Mouse (Mus musculus): ENCODE results near the gene Ikzf5. TPM values are rescaled to one million over a fixed set of nuclear protein-coding genes. Genes with fewer than 3 reads are reported as not detected.
"Not testable (repeated sequence)": the region's sequence is repeated elsewhere in the genome, so short reads cannot be mapped to it uniquely, and the experiment has no call there.

Ikzf5 gene
- total RNA-seq (2021) = 10 to 100 TPM; 28.8 to 31.1 TPM

DNA sequence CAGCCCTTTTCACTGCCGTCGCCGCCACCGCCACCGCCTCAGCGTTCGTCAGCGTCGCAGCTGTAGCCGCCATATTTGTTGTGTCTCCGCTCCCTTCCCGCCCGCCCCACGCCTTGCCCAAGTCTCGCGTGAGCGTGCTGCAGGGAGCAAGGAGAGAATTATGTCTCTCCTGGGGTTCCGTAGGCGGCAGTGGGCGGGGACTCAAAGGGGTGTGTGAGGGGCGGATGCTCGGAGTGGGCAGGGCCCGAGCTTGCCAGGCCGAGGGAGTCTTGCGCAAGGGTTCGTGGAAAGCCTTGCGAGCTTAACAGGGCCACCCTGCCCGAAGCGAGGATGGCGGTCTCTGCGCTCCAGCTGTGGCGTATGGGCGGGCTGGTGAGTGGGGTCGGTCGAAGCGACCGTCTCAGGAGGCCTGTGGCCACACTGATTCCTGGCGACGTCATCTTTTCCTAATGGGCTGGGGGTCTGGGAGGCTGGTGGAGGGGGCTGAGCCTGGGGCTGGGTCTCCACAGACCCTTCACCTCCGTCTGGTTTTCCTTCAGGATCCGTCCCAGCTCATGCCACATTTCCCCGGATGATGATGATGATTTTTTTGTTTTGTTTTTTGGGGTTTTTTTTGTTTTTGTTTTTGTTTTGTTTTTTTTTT is at the start of gene Ikzf5, which contains the start of gene Acadsb:
TSS of gene Ikzf5 (minus strand) at position 106 of the 643 bp plus-strand sequence.
TSS of gene Acadsb (plus strand) at position 186 of the 643 bp plus-strand sequence.
- peak; percentile 99 for DNase-seq

DNA sequence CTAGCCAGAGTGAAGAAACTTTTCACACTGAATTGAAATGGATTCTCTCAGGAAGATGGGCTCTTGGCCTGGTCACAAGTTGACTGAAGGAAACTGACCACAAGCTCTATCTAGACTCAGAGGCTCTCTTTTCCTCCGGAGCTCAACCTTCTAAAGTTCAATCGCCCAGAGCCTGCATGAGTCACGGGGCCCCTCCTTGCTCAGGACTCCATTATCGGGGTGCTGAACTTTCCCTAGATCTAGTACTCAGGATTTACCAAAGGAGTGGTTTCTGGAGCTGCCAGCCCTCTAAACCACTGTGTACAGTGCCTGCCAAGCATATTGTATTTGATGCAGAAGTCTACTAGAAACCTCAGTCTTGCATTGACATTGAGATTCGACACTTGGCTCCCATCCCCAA is 46.4 kb upstream of the Ikzf5 start:
- no peak for DNase-seq

GRCm38 (mm10) chr7:131437051-131437450 is 26.7 kb upstream of the Ikzf5 start:
- no peak for DNase-seq

DNA sequence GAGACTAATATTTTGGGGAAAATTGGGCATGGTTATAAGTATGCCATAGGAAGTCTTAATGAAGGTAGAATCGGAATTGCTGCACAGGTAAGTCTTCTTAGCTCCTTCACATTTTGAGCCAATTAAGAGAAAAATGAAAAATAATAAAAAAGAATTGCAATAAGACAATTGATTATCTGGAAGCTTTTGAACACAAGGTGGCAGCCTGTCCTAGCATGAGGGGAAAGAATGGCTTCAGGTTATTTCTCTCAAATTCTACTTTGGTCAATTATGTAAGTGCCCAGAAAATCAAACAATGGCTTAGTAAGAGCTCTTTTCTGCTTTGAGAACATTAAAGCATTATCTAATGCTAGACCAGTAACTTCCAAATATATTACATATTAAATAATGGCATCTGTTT is 24.0 kb upstream of the Ikzf5 start:
- DNase-seq = no peak

GRCm38 (mm10) chr7:131432244-131432643 is 21.9 kb upstream of the Ikzf5 start:
- peak; percentile 43 for DNase-seq

GRCm38 (mm10) chr7:131427331-131427730 is 17.0 kb upstream of the Ikzf5 start:
- no peak for DNase-seq

DNA sequence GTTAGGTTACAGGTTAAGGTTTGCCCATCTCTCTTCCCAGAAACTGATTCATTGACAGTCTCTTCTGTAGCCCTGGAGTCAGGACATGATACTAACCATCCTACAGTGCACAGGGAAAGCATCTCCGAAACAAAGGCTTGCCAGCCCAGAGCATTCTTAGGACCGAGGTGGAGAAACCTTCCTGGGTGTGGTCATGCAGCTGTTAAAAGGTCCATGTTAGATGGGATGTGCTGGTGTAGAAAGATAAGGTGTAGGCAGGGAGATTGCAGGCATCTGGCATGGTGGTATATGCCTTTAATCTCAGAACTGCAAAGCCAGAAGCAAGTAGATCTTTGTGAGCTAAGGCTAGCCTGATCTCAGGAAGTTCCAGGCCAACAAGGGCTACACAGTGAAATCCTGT is 14.6 kb upstream of the Ikzf5 start:
- no peak for DNase-seq

DNA sequence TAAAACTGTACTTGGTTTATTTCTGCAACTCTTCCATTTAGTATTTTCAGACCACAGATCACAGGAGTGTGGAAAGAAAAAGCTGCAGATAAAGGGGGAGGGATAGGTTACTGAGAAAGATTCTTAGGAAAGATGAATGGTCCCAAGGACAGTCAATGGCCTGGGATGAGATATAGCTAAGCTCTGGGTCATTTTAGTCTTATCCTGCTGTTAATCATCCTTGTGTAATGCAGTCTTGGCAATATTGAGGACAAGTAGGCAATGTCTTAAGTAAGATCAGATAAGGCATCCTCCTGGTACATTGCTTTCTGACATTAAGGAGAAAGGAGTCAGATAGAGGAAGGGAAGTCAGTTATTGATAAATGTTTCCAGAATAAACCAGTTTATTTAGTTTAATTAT is 7.3 kb upstream of the Ikzf5 start:
- DNase-seq = no peak

DNA sequence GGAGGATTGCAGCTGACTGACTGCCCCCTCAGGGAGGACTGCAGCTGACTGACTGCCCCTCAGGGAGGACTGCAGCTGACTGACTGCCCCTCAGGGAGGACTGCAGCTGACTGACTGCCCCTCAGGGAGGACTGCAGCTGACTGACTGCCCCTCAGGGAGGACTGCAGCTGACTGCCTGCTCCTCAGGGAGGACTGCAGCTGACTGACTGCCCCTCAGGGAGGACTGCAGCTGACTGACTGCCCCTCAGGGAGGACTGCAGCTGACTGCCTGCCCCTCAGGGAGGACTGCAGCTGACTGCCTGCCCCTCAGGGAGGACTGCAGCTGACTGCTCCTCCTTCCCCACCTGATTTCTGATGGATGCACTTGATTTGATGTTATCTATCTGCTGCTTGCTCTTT is 6.4 kb upstream of the Ikzf5 start:
- DNase-seq = not testable (repeated sequence)

GRCm38 (mm10) chr7:131411941-131412270 is 1.6 kb upstream of the Ikzf5 start:
- DNase-seq = no peak

GRCm38 (mm10) chr7:131411221-131411940 is 1.1 kb upstream of the Ikzf5 start:
- DNase-seq = peak; percentile 27

DNA sequence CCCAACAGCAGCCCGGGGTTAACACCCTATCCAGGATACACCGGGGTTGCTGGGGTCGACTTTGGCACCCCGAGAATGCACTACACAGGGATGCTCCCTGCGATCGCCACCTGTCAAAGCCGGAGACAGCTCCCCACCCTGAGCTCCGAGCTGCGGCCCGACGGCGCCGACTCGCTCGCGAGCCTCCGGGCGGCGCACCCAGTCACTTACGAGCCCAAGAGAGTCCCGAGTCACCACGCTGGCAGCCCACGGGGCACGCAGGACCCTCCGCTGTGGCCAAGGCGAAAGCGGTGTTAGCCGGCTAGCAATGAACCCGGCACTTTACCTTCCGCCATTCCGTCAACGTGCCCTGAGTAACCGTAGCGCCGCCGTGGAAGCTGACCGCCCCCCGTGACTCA is 334 bp downstream of the Ikzf5 start:
- DNase-seq = no peak

- no peak for DNase-seq
Measured at GRCm38 (mm10) chr7:131409321-131409987, 867 bp downstream of the Ikzf5 start.

- not testable (repeated sequence) for DNase-seq
Measured at GRCm38 (mm10) chr7:131391761-131392160, 18.6 kb downstream of the Ikzf5 start.

DNA sequence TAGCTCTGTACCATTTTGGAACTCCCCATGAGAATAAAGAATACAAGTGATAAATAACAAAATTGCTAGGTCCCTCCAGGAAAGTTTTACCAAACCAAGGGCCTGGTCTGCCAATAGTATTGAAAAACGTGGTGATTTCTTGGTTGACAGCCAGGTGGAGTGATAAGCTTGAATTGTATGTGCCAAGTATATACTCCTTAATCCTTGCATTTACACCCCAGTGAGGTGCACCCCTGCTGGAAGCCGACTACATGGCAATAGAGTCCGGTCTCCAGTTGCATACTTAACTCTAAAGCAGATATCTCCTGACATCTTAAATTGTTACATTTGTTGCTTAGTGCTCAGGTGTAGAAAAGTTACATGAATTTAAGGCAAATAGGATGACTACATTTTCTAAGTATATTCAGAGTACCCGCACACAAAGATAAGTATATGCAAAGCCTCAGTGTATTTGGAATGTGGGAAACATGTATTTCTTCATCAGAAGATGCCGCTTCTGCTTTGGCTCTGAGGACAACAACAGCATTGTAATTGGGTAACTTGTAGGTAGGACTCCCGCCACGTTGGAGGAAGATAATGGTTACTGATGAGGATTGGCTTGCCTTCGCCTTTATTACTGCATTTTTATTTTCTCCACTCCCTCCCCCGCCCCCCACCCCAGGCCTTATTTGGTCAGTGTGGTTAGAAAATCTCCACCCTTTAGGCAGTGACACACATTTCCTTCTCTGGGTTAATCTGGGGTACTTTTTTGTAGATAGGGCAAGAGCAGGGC is 38.3 kb downstream of the Ikzf5 start:
- no peak for DNase-seq

DNA sequence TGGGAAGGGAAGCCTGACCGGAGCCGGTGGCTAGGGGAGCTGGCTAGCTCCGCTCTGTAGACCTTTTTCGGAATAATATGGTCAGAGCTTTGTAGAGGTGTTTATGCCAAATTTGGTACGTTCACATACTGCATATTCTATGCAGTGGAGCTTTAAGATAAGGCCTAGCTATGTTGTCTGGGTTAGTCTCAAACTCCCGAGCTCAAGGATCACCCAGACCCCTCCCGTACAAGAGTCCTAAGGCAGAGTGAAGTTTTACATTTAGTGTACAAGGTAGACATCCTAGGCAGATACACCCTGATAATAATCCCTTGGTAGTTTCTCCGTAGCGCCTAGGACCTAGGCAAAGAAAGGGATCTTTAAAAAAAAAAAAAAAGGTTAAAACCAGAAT is 38.9 kb downstream of the Ikzf5 start:
- no peak for DNase-seq

DNA sequence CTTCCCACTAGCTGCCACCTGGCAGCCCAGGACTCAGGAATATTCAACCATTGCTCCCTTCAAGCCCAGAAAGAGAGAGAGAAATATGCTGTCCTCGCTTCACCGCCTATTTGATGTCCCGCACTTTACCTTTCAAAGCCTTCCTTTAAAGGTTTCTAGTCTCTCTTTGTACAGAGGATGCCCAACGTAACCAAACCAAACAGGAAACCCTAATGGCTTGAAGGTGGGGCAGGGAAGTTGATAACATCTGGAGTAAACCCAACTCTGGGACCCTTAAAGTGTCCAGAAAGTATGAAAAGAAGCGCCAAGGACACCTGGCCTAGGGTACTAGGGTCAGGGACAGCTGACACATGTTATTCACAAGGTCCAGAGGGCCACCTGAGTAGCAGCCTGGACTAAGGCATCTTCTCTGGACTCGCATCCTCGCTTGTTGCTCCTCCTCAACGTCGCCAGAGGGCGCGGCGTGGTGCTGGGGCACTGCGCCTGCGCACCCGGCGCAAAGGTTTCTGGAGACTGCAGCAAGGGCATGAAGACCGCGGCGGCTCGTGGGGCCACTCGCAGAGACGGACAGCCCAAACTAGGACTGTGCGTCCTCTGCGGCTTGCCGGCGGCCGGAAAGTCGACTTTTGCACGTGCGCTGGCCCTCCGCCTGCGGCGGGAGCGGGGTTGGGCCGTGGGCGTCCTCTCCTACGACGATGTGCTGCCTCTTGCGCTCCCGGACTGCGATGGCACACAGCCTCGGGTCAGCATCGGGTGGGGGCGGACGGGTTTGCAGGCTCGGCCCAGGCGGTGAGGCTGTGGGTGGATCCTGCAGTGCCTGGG is 39.5 kb downstream of the Ikzf5 start, which contains the start of gene Pstk:
TSS of gene Pstk (plus strand) at position 494 of the 822 bp plus-strand sequence.
- DNase-seq = peak; percentile 91

GRCm38 (mm10) chr7:131364131-131364530 is 46.2 kb downstream of the Ikzf5 start:
- no peak for DNase-seq

DNA sequence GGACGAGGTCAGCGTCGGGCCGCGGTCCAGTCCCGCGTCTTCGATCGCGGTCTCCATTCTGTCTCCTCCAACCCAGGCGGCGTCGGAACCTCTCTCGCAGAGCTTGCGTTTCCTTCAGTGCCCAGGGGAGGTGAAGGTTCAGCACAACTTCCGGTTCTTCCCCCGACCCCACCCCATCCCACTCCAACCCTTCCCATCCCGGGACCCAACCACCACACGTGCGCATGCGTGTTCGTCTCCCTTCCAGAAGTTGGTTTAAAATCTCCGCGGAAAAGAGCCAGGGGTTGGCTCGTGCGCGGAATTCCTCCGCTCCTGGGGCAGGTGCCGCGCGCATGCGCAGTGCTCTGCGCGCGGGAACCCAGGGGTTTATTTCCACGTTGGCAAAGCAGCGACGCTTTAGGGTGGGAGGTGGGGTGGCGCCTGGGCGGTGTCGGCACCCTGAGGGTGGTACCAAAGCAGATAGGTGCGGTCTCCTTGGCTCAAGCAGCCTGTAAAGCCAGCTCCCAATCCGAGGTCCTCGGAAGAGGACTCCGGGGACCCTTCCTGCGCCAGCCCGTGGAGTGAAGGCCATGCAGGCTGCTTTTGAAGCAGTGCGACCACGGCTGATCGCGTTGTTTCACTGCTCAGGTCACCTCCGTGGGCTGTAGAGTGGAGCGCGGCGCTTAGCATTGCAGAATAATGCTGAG is 47.6 kb downstream of the Ikzf5 start, which contains the start of gene 2310057M21Rik:
TSS of gene 2310057M21Rik (minus strand) at position 145 of the 686 bp plus-strand sequence.
- DNase-seq = peak; percentile 96

GRCm38 (mm10) chr7:131362269-131362614 is 48.1 kb downstream of the Ikzf5 start:
- no peak for DNase-seq

DNA sequence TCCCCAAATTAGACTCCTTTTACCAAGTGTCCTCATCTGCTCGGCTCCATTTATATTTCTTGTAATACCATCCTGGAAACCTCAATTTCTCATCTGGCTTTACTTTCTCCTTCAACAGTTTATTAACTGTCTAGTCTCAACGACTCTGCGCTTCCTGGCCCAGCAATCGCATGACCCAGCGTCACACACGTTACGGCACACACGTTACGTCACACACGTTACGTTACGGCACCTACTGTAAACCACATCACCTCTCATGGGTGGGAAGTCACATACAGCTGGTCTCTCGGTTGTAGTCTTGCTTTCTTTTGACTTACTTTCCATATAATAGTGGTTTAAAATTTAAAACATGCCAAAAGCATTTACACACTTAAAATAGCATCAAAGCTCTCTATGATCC is 54.2 kb downstream of the Ikzf5 start:
- no peak for DNase-seq
